Mouse (Mus musculus) midbrain, embryonic 15.5 days (tissue): ENCODE measurements around the gene Gm21671. TPM values are rescaled to one million over a fixed set of nuclear protein-coding genes. Genes with fewer than 3 reads are reported as not detected.
"Not testable (repeated sequence)": the region's sequence is repeated elsewhere in the genome, so short reads cannot be mapped to it uniquely, and the experiment has no call there.

ENCODE experiments used
- ATAC-seq: fragments of 200-750 bp; cut with Nextera tagmentation; replicated peaks from 2 replicates; pipeline ENCODE4 v1.8.0; 2017; ENCODE audit warnings: moderate TSS enrichment
- H3K27ac ChIP-seq: fragments of 300-500 bp; sonication (generic); 2 replicates; pipeline ENCODE4 v1.5.1; 2015; ENCODE audit warnings: mild to moderate bottlenecking, inconsistent platforms
- H3K27me3 ChIP-seq: fragments of 300-500 bp; sonication (generic); replicated peaks from 2 replicates; pipeline ENCODE4 v1.6.1; 2015; ENCODE audit warnings: inconsistent platforms
- H3K36me3 ChIP-seq: fragments of 300-500 bp; sonication (generic); replicated peaks from 2 replicates; pipeline ENCODE4 v1.6.1; 2015; ENCODE audit warnings: inconsistent platforms
- H3K4me1 ChIP-seq: fragments of 300-500 bp; sonication (generic); 2 replicates; pipeline ENCODE4 v1.6.1; 2015; ENCODE audit warnings: inconsistent platforms
- H3K4me2 ChIP-seq: fragments of 300-500 bp; sonication (generic); 2 replicates; pipeline ENCODE4 v1.6.1; 2015; ENCODE audit warnings: inconsistent platforms, mild to moderate bottlenecking, moderate library complexity
- H3K4me3 ChIP-seq: fragments of 300-500 bp; sonication (generic); 2 replicates; pipeline ENCODE4 v1.5.1; 2015; ENCODE audit warnings: mild to moderate bottlenecking, inconsistent platforms
- H3K9ac ChIP-seq: fragments of 300-500 bp; sonication (generic); 2 replicates; pipeline ENCODE4 v1.6.1; 2015; ENCODE audit warnings: mild to moderate bottlenecking, inconsistent platforms
- H3K9me3 ChIP-seq: fragments of 300-500 bp; sonication (generic); 2 replicates; pipeline ENCODE4 v1.6.1; 2016; ENCODE audit warnings: inconsistent platforms
- WGBS: fragments of 180-500 bp; shearing (Covaris S2); methylation state at CpG from one replicate; pipeline ENCODE4 v1.1.7; 2015; ENCODE audit warnings: mixed read lengths; 5-methylcytosine and 5-hydroxymethylcytosine counted together
- polyA plus RNA-seq: library from polyadenylated mRNA; unstranded; fragments of >200 nt; fragmentation: Nextera tagmentation; extraction: Ambion mirVana; gene quantifications from 2 replicates; pipeline ENCODE4 v1.2.1, GENCODE M21; 2015

Gene Gm21671
- 0.12 and 0.27 TPM in 2 replicates for polyA plus RNA-seq

DNA sequence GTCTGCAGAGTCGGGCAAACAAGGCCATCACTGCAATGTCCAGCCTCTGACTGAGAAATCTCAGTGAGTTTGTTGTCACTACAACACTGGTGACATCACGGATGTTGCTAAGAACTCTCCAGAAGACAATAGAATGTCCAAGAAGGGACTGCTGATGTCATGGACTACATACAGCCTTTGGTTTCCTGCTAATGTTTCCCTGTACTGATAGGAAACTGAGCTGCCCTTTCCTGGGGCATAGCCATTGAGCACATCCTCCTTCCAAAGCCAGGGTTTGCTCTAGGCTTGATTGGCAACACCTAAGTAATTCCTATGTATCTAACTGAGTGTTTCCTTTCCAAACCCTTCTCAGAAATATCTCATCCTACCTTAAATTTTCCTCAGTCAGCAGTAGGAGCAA, at the start of gene Gm21671:
TSS of gene Gm21671 (minus strand) at position 101 of the 400 bp plus-strand sequence.
- not testable (repeated sequence) for H3K9me3 ChIP-seq, H3K36me3 ChIP-seq, H3K9ac ChIP-seq, H3K4me3 ChIP-seq, ATAC-seq, H3K27me3 ChIP-seq, H3K27ac ChIP-seq, H3K4me1 ChIP-seq, H3K4me2 ChIP-seq
- WGBS: 78% methylated on average over 2 of the region's 2 CpGs

GRCm38 (mm10) chr5:25988550-25988949, 34.3 kb upstream of the Gm21671 start, which contains the start of gene Gm21698:
Gene Gm21698 (minus strand): TSS chr5:25988650.
- not testable (repeated sequence) for H3K36me3 ChIP-seq, H3K9me3 ChIP-seq, H3K4me1 ChIP-seq, H3K4me3 ChIP-seq, H3K4me2 ChIP-seq, H3K27me3 ChIP-seq, H3K27ac ChIP-seq, ATAC-seq, H3K9ac ChIP-seq
- no CpG with 5 or more reads among the region's 3 CpGs for WGBS

DNA sequence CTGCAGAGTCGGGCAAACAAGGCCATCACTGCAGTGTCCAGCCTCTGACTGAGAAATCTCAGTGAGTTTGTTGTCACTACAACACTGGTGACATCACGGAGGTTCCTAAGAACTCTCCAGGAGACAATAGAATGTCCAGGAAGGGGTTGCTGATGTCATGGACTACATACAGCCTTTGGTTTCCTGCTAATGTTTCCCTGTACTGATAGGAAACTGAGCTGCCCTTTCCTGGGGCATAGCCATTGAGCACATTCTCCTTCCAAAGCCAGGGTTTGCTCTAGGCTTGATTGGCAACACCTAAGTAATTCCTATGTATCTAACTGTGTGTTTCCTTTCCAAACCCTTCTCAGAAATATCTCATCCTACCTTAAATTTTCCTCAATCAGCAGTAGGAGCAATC, 18.3 kb upstream of the Gm21671 start, which contains the start of gene Gm21680:
TSS of gene Gm21680 (minus strand) at position 101 of the 400 bp plus-strand sequence.
- no CpG with 5 or more reads among the region's 2 CpGs for WGBS
- H3K4me3 ChIP-seq: not testable (repeated sequence)

DNA sequence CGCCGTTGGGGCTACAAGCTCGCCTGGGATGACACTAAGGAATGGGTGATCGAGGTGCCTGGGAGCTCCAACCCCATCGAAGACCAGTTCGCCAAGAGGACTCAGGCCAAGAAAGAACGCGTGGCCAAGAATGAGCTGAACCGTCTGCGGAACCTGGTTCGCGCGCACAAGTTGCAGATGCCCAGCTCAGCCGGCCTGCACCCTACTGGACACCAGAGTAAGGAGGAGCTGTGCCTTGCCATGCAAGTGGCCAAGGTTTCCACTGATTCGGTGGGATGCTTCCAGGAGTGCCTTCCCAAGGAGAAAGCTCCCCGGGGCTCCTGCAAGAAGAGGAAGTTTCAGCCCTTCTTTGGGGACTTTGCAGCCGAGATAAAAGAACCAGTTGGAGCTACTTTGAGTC, 2.8 kb upstream of the Gm21671 start:
- not testable (repeated sequence) for H3K27ac ChIP-seq, H3K4me1 ChIP-seq, ATAC-seq, H3K27me3 ChIP-seq, H3K36me3 ChIP-seq, H3K9me3 ChIP-seq, H3K9ac ChIP-seq
- WGBS: 64% methylated on average over 17 of the region's 17 CpGs
- H3K4me3 ChIP-seq: peak overlapping the region; percentile 24
- peak overlapping the region; percentile 39 for H3K4me2 ChIP-seq

More for the DNA sequence above, 18.3 kb upstream of the Gm21671 start, which contains the start of gene Gm21680:
- H3K36me3 ChIP-seq, ATAC-seq, H3K4me2 ChIP-seq, H3K27me3 ChIP-seq, H3K27ac ChIP-seq, H3K9me3 ChIP-seq, H3K4me1 ChIP-seq, H3K9ac ChIP-seq: not testable (repeated sequence)

- not testable (repeated sequence) for H3K36me3 ChIP-seq, H3K27ac ChIP-seq, H3K27me3 ChIP-seq, H3K4me1 ChIP-seq, H3K9ac ChIP-seq, H3K9me3 ChIP-seq
- Histone ChIP-seq H3K4me3 (peak overlapping the region; percentile 24), H3K4me2 (peak overlapping the region; percentile 39)
- peak; percentile 80 for ATAC-seq
- WGBS: 34% methylated on average over 32 of the region's 32 CpGs
Observed at GRCm38 (mm10) chr5:25956611-25957010, 2.4 kb upstream of the Gm21671 start.

DNA sequence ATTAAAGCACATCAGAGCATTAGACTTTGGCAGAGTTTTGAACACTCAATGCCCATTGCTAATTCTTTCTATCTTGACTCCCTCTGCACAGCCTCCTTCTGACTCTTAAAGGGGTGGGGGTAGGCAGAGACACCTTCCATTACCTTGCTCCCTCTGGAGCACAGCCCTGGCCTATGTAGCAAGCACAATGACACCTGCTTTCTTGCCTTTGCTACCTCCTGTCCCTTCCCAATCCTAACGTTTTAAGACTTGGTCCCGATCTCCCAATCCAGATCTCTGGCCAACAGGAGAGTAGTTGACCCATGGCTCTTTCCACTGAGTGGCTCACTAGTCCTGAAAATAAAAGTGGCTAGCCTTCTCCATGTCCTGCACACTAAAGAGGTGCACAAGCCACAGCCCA, 8.8 kb downstream of the Gm21671 start:
- H3K9ac ChIP-seq, H3K36me3 ChIP-seq, H3K4me1 ChIP-seq, ATAC-seq, H3K27me3 ChIP-seq, H3K4me2 ChIP-seq, H3K27ac ChIP-seq, H3K4me3 ChIP-seq, H3K9me3 ChIP-seq: not testable (repeated sequence)
- WGBS: 83% methylated on average over 2 of the region's 2 CpGs

DNA sequence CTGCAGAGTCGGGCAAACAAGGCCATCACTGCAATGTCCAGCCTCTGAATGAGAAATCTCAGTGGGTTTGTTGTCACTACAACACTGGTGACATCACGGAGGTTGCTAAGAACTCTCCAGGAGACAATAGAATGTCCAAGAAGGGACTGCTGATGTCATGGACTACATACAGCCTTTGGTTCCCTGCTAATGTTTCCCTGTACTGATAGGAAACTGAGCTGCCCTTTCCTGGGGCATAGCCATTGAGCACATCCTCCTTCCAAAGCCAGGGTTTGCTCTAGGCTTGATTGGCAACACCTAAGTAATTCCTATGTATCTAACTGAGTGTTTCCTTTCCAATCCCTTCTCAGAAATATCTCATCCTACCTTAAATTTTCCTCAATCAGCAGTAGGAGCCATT, 11.9 kb downstream of the Gm21671 start, which contains the start of gene Gm21663:
TSS of gene Gm21663 (minus strand) at position 101 of the 400 bp plus-strand sequence.
- not testable (repeated sequence) for H3K36me3 ChIP-seq, H3K4me2 ChIP-seq, H3K9ac ChIP-seq, H3K27ac ChIP-seq, H3K4me3 ChIP-seq, ATAC-seq, H3K27me3 ChIP-seq, H3K9me3 ChIP-seq, H3K4me1 ChIP-seq
- 57% methylated on average over 2 of the region's 2 CpGs for WGBS

Other genes with a start within 250 kb of the Gm21671 start
- 5.1 and 5.2 TPM in 2 replicates for gene Xrcc2, start 248.6 kb downstream of the Gm21671 start, polyA plus RNA-seq
- 31.7 and 35.1 TPM in 2 replicates for gene Actr3b, start 194.4 kb downstream of the Gm21671 start, polyA plus RNA-seq
- gene Gm21663, start 12.0 kb downstream of the Gm21671 start, polyA plus RNA-seq: 0.08 and 0.09 TPM in 2 replicates
- gene Gm21680, start 18.2 kb upstream of the Gm21671 start, polyA plus RNA-seq: 0.11 and 0.14 TPM in 2 replicates
- 0.09 and 0.46 TPM in 2 replicates for gene Gm21698, start 34.2 kb upstream of the Gm21671 start, polyA plus RNA-seq
- 0.18 and 0.70 TPM in 2 replicates for gene Gm1979, start 50.4 kb upstream of the Gm21671 start, polyA plus RNA-seq
- gene Gm5862, start 68.5 kb upstream of the Gm21671 start, polyA plus RNA-seq: not detected in 2 replicates
- 0.17 and 0.23 TPM in 2 replicates for gene Speer4a, start 85.1 kb upstream of the Gm21671 start, polyA plus RNA-seq
- 0.14 and 0.19 TPM in 2 replicates for gene Gm7347, start 104.2 kb upstream of the Gm21671 start, polyA plus RNA-seq
- gene Gm10471, start 134.9 kb upstream of the Gm21671 start, polyA plus RNA-seq: 0.05 TPM in 1 of 2 replicates, not detected in the other
- 0.14 and 0.15 TPM in 2 replicates for gene 5031410I06Rik, start 150.9 kb upstream of the Gm21671 start, polyA plus RNA-seq
- gene Gm10220, start 167.0 kb upstream of the Gm21671 start, polyA plus RNA-seq: 0.15 and 0.23 TPM in 2 replicates